Mouse (Mus musculus) ovary, adult 10 weeks (tissue): ENCODE measurements around the gene Gm5294. TPM values are rescaled to one million over a fixed set of nuclear protein-coding genes. Genes with fewer than 3 reads are reported as not detected.

Experiments
- polyA plus RNA-seq: library from polyadenylated mRNA; stranded (reverse); fragments of 350-450 nt; fragmentation: Illumina TruSeq; extraction: RNeasy Lipid Tissue Mini Kit (QIAGEN cat#74804); gene quantifications from one replicate; pipeline ENCODE4 v1.2.3, GENCODE M21; 2014

Gene Gm5294
- polyA plus RNA-seq: not detected

GRCm38 (mm10) chr5:138819780-138820179, at the start of gene Gm5294:
Gene Gm5294, plus strand, starts transcription at chr5:138820080.

Other genes with a start within 250 kb of the Gm5294 start
- gene Zfp68, start 200.3 kb upstream of the Gm5294 start, polyA plus RNA-seq: 159 TPM
- 38.9 TPM for gene A430033K04Rik, start 197.2 kb upstream of the Gm5294 start, polyA plus RNA-seq
- 3.4 TPM for gene Fam20c, start 65.6 kb upstream of the Gm5294 start, polyA plus RNA-seq
- gene Pdgfa, start 177.3 kb downstream of the Gm5294 start, polyA plus RNA-seq: 17.8 TPM